Mouse (Mus musculus) heart, embryonic 16.5 days (tissue): ENCODE results near the gene Ankfn1. TPM values are rescaled to one million over a fixed set of nuclear protein-coding genes. Genes with fewer than 3 reads are reported as not detected.
A peak's percentile ranks its signal among the peaks of the same experiment; 100 is the strongest.

Experiments
- ATAC-seq: fragments of 200-750 bp; cut with Nextera tagmentation; replicated peaks from 2 replicates; pipeline ENCODE4 v1.8.0; 2017; ENCODE audit warnings: moderate number of reproducible peaks; ENCODE audit not compliant: insufficient read depth, low FRiP score; ENCODE audit errors: extremely low read depth
- H3K27ac ChIP-seq: fragments of 300-500 bp; sonication (generic); 2 replicates; pipeline ENCODE4 v1.5.1; 2014; ENCODE audit warnings: mild to moderate bottlenecking, low read length, control low read depth, moderate library complexity
- H3K27me3 ChIP-seq: fragments of 300-500 bp; sonication (generic); 2 replicates; pipeline ENCODE4 v1.6.1; 2014; ENCODE audit warnings: low read length, mixed read lengths; ENCODE audit not compliant: control insufficient read depth, insufficient read depth
- H3K36me3 ChIP-seq: fragments of 300-500 bp; sonication (generic); 2 replicates; pipeline ENCODE4 v1.6.1; 2014; ENCODE audit not compliant: control insufficient read depth, insufficient read depth
- H3K4me1 ChIP-seq: fragments of 300-500 bp; sonication (generic); 2 replicates; pipeline ENCODE4 v1.6.1; 2014; ENCODE audit warnings: low read length, mixed read lengths; ENCODE audit not compliant: control insufficient read depth, insufficient read depth
- H3K4me2 ChIP-seq: fragments of 300-500 bp; sonication (generic); 2 replicates; pipeline ENCODE4 v1.6.1; 2014; ENCODE audit warnings: low read depth, mild to moderate bottlenecking, control low read depth, low read length
- H3K4me3 ChIP-seq: fragments of 300-500 bp; sonication (generic); 2 replicates; pipeline ENCODE4 v1.5.1; 2014; ENCODE audit warnings: mild to moderate bottlenecking, control low read depth, low read length
- H3K9ac ChIP-seq: fragments of 300-500 bp; sonication (generic); 2 replicates; pipeline ENCODE4 v1.6.1; 2014; ENCODE audit warnings: low read length, control low read depth
- H3K9me3 ChIP-seq: fragments of 300-500 bp; sonication (generic); replicated peaks from 2 replicates; pipeline ENCODE4 v1.6.1; 2016; ENCODE audit warnings: low read length; ENCODE audit not compliant: control insufficient read depth
- WGBS: fragments of 180-500 bp; shearing (Covaris S2); extraction: QIAGEN DNeasy Blood & Tissue Kit; methylation state at CpG from one replicate; pipeline ENCODE4 v1.1.7; 2014; 5-methylcytosine and 5-hydroxymethylcytosine counted together
- polyA plus RNA-seq: library from polyadenylated mRNA; unstranded; fragments of >200 nt; fragmentation: Nextera tagmentation; extraction: Ambion mirVana; gene quantifications from 2 replicates; pipeline ENCODE4 v1.2.1, GENCODE M21; 2015

The Ankfn1 gene
- 0.11 and 0.22 TPM in 2 replicates for polyA plus RNA-seq

GRCm38 (mm10) chr11:89777431-89777830 lies at the start of gene Ankfn1:
Ankfn1 (minus strand) TSS chr11:89777653.
- WGBS, result 37% methylated on average over 7 of the region's 7 CpGs
- H3K9ac ChIP-seq, result no peak within 1 kb of the TSS
- no peak within 1 kb of the TSS for H3K27ac ChIP-seq
- H3K4me1 ChIP-seq, result no peaks in the 10 kb centered on the region
- H3K27me3 ChIP-seq, result no peaks in the 10 kb centered on the region
- H3K9me3 ChIP-seq, result no peaks in the 10 kb centered on the region
- H3K36me3 ChIP-seq, result no peaks in the 10 kb centered on the region
- no peak within 1 kb of the TSS for H3K4me2 ChIP-seq
- ATAC-seq, result no peak
- no peak within 1 kb of the TSS for H3K4me3 ChIP-seq

- H3K9ac ChIP-seq, result no peak overlapping the region
- ATAC-seq, result no peak
- H3K9me3 ChIP-seq, result no peaks in the 10 kb centered on the region
- no peak overlapping the region for H3K4me3 ChIP-seq
- no peaks in the 10 kb centered on the region for H3K4me1 ChIP-seq
- H3K27ac ChIP-seq, result no peak overlapping the region
- H3K4me2 ChIP-seq, result no peak overlapping the region
- 78% methylated on average over 8 of the region's 8 CpGs for WGBS
- H3K36me3 ChIP-seq, result no peaks in the 10 kb centered on the region
- H3K27me3 ChIP-seq, result no peaks in the 10 kb centered on the region
Measured at GRCm38 (mm10) chr11:89823661-89824446, 46.4 kb upstream of the Ankfn1 start.

GRCm38 (mm10) chr11:89818594-89818993 lies 41.1 kb upstream of the Ankfn1 start:
- no peaks in the 10 kb centered on the region for H3K36me3 ChIP-seq
- WGBS, result 39% methylated on average over 4 of the region's 4 CpGs
- no peaks in the 10 kb centered on the region for H3K4me1 ChIP-seq
- ATAC-seq, result no peak
- H3K27me3 ChIP-seq, result no peaks in the 10 kb centered on the region
- H3K9ac ChIP-seq, result no peak overlapping the region
- no peak overlapping the region for H3K4me2 ChIP-seq
- H3K9me3 ChIP-seq, result no peaks in the 10 kb centered on the region
- H3K4me3 ChIP-seq, result no peak overlapping the region
- H3K27ac ChIP-seq, result no peak overlapping the region

- 84% methylated on average over 1 of the region's 1 CpGs for WGBS
- Histone ChIP-seq H3K9me3 (no peaks in the 10 kb centered on the region), H3K4me2 (no peak overlapping the region), H3K27me3 (no peaks in the 10 kb centered on the region), H3K4me1 (no peaks in the 10 kb centered on the region), H3K27ac (no peak overlapping the region), H3K36me3 (no peaks in the 10 kb centered on the region), H3K4me3 (no peak overlapping the region), H3K9ac (no peak overlapping the region)
- ATAC-seq, result no peak
Measured at GRCm38 (mm10) chr11:89811403-89811802, 34.0 kb upstream of the Ankfn1 start.

GRCm38 (mm10) chr11:89807998-89808397 lies 30.5 kb upstream of the Ankfn1 start:
- H3K4me2 ChIP-seq, result peak overlapping the region; percentile 33
- no peak for ATAC-seq
- WGBS, result 50% methylated on average over 11 of the region's 11 CpGs

GRCm38 (mm10) chr11:89804822-89805221 lies 27.4 kb upstream of the Ankfn1 start:
- Histone ChIP-seq H3K4me2 (peak overlapping the region; percentile 37), H3K27me3 (no peaks in the 10 kb centered on the region), H3K27ac (no peak overlapping the region), H3K9me3 (no peaks in the 10 kb centered on the region), H3K4me3 (no peak overlapping the region), H3K4me1 (peaks cover 7% of the 10 kb centered on the region), H3K36me3 (no peaks in the 10 kb centered on the region), H3K9ac (no peak overlapping the region)
- ATAC-seq, result peak; percentile 18; the same call in 1 of the 2 replicates
- WGBS, result 17% methylated on average over 5 of the region's 5 CpGs

More at GRCm38 (mm10) chr11:89807998-89808397, 30.5 kb upstream of the Ankfn1 start:
- no peaks in the 10 kb centered on the region for H3K27me3 ChIP-seq
- H3K4me3 ChIP-seq, result no peak overlapping the region
- no peak overlapping the region for H3K9ac ChIP-seq
- H3K36me3 ChIP-seq, result no peaks in the 10 kb centered on the region
- peaks cover 7% of the 10 kb centered on the region for H3K4me1 ChIP-seq
- H3K27ac ChIP-seq, result no peak overlapping the region
- no peaks in the 10 kb centered on the region for H3K9me3 ChIP-seq

- no peak overlapping the region for H3K27ac ChIP-seq
- H3K4me1 ChIP-seq, result peaks cover 7% of the 10 kb centered on the region
- H3K9me3 ChIP-seq, result no peaks in the 10 kb centered on the region
- no peak overlapping the region for H3K4me3 ChIP-seq
- 68% methylated on average over 5 of the region's 5 CpGs for WGBS
- no peak for ATAC-seq
- no peak overlapping the region for H3K9ac ChIP-seq
- H3K36me3 ChIP-seq, result no peaks in the 10 kb centered on the region
- no peak overlapping the region for H3K4me2 ChIP-seq
- H3K27me3 ChIP-seq, result no peaks in the 10 kb centered on the region
Measured at GRCm38 (mm10) chr11:89803974-89804373, 26.5 kb upstream of the Ankfn1 start.

GRCm38 (mm10) chr11:89792709-89793108 lies 15.3 kb upstream of the Ankfn1 start:
- H3K9me3 ChIP-seq, result no peaks in the 10 kb centered on the region
- H3K4me3 ChIP-seq, result no peak overlapping the region
- H3K4me2 ChIP-seq, result no peak overlapping the region
- no peaks in the 10 kb centered on the region for H3K27me3 ChIP-seq
- no peak for ATAC-seq
- H3K36me3 ChIP-seq, result no peaks in the 10 kb centered on the region
- 79% methylated on average over 3 of the region's 3 CpGs for WGBS
- no peak overlapping the region for H3K27ac ChIP-seq
- H3K4me1 ChIP-seq, result no peaks in the 10 kb centered on the region
- no peak overlapping the region for H3K9ac ChIP-seq

GRCm38 (mm10) chr11:89776070-89776469 lies 1.4 kb downstream of the Ankfn1 start:
- H3K36me3 ChIP-seq, result no peaks in the 10 kb centered on the region
- no peak overlapping the region for H3K27ac ChIP-seq
- no peak overlapping the region for H3K9ac ChIP-seq
- ATAC-seq, result no peak
- 69% methylated on average over 3 of the region's 3 CpGs for WGBS
- H3K4me1 ChIP-seq, result no peaks in the 10 kb centered on the region
- H3K4me3 ChIP-seq, result no peak overlapping the region
- no peaks in the 10 kb centered on the region for H3K9me3 ChIP-seq
- H3K4me2 ChIP-seq, result no peak overlapping the region
- H3K27me3 ChIP-seq, result no peaks in the 10 kb centered on the region
